Mouse (Mus musculus): ENCODE measurements around the gene Slc35e3. TPM values are rescaled to one million over a fixed set of nuclear protein-coding genes. Genes with fewer than 3 reads are reported as not detected.
A peak's percentile ranks its signal among the peaks of the same experiment; 100 is the strongest.
"Not testable (repeated sequence)": the region's sequence is repeated elsewhere in the genome, so short reads cannot be mapped to it uniquely, and the experiment has no call there.

Slc35e3 gene
- polyA plus RNA-seq, 1 experiment from 2014 or later = 18.3 TPM

- Histone ChIP-seq H3K9ac (ENCODE audit: low read length) (peak overlapping the region; percentile 73), H3K4me1 (replicated peaks; ENCODE audit: control insufficient read depth, insufficient read depth, low read length) (peaks cover 14% of the 10 kb centered on the region; the same call in 1 of the 2 replicates), H3K27ac (ENCODE audit: low read length) (0 out of 2 replicates have a peak overlapping the region, but pooled peaks have one; percentile 28), H3K4me3 (ENCODE audit: low read length) (peak overlapping the region; percentile 61), H3K36me3 (ENCODE audit: control insufficient read depth, insufficient read depth, low read length) (peaks cover 16% of the 10 kb centered on the region), H3K4me2 (ENCODE audit: low read depth, low read length) (peak overlapping the region; percentile 90)
- H3K9me3 ChIP-seq (ENCODE audit: control insufficient read depth, low read length); H3K27me3 ChIP-seq (ENCODE audit: control insufficient read depth, insufficient read depth, low read depth, low read length): not testable (repeated sequence)
- ATAC-seq (ENCODE audit: low read depth) = peak; percentile 23
- WGBS = 1% methylated on average over 15 of the region's 46 CpGs
Observed at GRCm38 (mm10) chr10:117745570-117746296, 432 bp downstream of the Slc35e3 start.

DNA sequence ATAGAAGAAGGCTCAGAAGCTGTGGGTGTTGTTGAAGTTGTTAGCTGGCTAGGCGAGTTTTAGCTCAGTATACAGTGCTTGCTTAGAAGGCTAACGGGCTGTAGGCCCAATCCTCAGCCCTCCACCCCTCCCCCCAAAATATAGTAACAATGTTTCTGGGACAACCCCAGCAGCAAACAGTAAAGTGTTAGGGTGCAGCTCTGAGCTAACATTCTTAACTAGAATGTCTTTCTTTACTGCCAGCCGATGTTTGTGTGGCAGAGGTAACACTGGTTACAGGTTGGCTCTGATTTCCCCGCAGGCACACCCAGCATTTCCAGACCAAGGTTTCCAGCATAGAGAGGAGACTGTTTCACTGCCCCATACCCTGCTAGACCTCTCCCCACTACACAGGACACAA lies 2.2 kb downstream of the Slc35e3 start:
- Histone ChIP-seq H3K36me3 (ENCODE audit: control insufficient read depth, insufficient read depth, low read length) (peaks cover 11% of the 10 kb centered on the region), H3K9ac (ENCODE audit: low read length) (no peak overlapping the region), H3K4me3 (ENCODE audit: low read length) (no peak overlapping the region), H3K4me2 (ENCODE audit: low read depth, low read length) (peak overlapping the region; percentile 90; the same call in 1 of the 2 replicates), H3K27me3 (ENCODE audit: control insufficient read depth, insufficient read depth, low read depth, low read length) (no peaks in the 10 kb centered on the region), H3K9me3 (ENCODE audit: control insufficient read depth, low read length) (no peaks in the 10 kb centered on the region), H3K4me1 (replicated peaks; ENCODE audit: control insufficient read depth, insufficient read depth, low read length) (peaks cover 14% of the 10 kb centered on the region; the same call in 1 of the 2 replicates), H3K27ac (ENCODE audit: low read length) (no peak overlapping the region)
- WGBS = 61% methylated on average over 4 of the region's 4 CpGs
- ATAC-seq (ENCODE audit: low read depth) = no peak

DNA sequence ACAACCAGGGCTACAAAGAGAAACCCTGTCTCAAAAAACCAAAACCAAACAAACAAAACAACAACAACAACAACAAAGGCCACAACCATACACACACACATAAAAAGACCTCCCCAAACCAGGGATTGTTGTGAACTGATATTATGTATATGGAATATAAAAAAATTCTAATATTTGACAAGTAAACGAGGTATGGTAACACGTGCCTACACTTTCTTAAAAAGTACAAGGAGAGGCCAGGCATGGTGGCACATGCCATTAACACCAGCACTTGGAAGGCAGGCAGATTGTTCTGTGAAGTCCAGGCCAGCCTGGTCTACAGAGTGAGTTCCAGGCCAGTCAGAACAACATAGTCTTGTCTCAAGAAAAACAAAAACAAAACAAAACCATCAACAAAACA lies 3.0 kb downstream of the Slc35e3 start:
- no peak for ATAC-seq (ENCODE audit: low read depth)

DNA sequence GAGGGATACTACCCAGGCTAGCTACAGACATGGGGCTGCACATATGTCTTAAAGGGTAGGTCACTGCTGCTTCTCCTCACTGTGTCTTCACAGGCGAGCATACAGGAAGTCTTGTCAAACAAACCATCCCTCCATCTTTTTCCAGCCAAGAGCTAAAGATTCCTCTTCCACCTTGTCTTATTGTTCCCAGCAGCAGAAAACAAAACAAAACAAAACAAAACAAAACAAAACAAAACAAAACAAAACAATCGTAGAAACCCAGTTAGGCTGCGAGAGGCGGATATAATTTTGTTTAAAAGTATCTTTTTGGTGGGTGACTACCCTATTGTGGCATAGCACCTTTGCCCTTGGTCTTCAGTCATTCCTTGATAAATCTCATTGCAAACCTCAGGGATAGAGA lies 3.5 kb downstream of the Slc35e3 start:
- Histone ChIP-seq H3K36me3 (ENCODE audit: control insufficient read depth, insufficient read depth, low read length) (peaks cover 10% of the 10 kb centered on the region), H3K4me1 (replicated peaks; ENCODE audit: control insufficient read depth, insufficient read depth, low read length) (peaks cover 14% of the 10 kb centered on the region; the same call in 1 of the 2 replicates), H3K9ac (ENCODE audit: low read length) (no peak overlapping the region), H3K4me2 (ENCODE audit: low read depth, low read length) (no peak overlapping the region), H3K27ac (ENCODE audit: low read length) (no peak overlapping the region), H3K4me3 (ENCODE audit: low read length) (no peak overlapping the region), H3K9me3 (ENCODE audit: control insufficient read depth, low read length) (no peaks in the 10 kb centered on the region), H3K27me3 (ENCODE audit: control insufficient read depth, insufficient read depth, low read depth, low read length) (no peaks in the 10 kb centered on the region)
- whole genome bisulfite sequencing = 81% methylated on average over 4 of the region's 4 CpGs
- no peak for ATAC-seq (ENCODE audit: low read depth)

More for the DNA sequence above, 3.0 kb downstream of the Slc35e3 start:
- peaks cover 9% of the 10 kb centered on the region for H3K36me3 ChIP-seq (ENCODE audit: control insufficient read depth, insufficient read depth, low read length)
- no peaks in the 10 kb centered on the region for H3K27me3 ChIP-seq (ENCODE audit: control insufficient read depth, insufficient read depth, low read depth, low read length)
- no peak overlapping the region for H3K9ac ChIP-seq (ENCODE audit: low read length)
- H3K9me3 ChIP-seq (ENCODE audit: control insufficient read depth, low read length) = no peaks in the 10 kb centered on the region
- peaks cover 14% of the 10 kb centered on the region; the same call in 1 of the 2 replicates for H3K4me1 ChIP-seq (replicated peaks; ENCODE audit: control insufficient read depth, insufficient read depth, low read length)
- no peak overlapping the region for H3K4me2 ChIP-seq (ENCODE audit: low read depth, low read length)
- no peak overlapping the region for H3K27ac ChIP-seq (ENCODE audit: low read length)
- 91% methylated on average over 2 of the region's 2 CpGs for WGBS
- no peak overlapping the region for H3K4me3 ChIP-seq (ENCODE audit: low read length)

GRCm38 (mm10) chr10:117741698-117742475 lies 4.3 kb downstream of the Slc35e3 start:
- no peak overlapping the region for H3K27ac ChIP-seq (ENCODE audit: low read length)
- peaks cover 10% of the 10 kb centered on the region for H3K36me3 ChIP-seq (ENCODE audit: control insufficient read depth, insufficient read depth, low read length)
- WGBS = 73% methylated on average over 15 of the region's 15 CpGs
- H3K4me3 ChIP-seq (ENCODE audit: low read length) = no peak overlapping the region
- no peaks in the 10 kb centered on the region for H3K9me3 ChIP-seq (ENCODE audit: control insufficient read depth, low read length)
- no peak for ATAC-seq (ENCODE audit: low read depth)
- peaks cover 12% of the 10 kb centered on the region; the same call in 1 of the 2 replicates for H3K4me1 ChIP-seq (replicated peaks; ENCODE audit: control insufficient read depth, insufficient read depth, low read length)
- H3K27me3 ChIP-seq (ENCODE audit: control insufficient read depth, insufficient read depth, low read depth, low read length) = no peaks in the 10 kb centered on the region
- H3K9ac ChIP-seq (ENCODE audit: low read length) = no peak overlapping the region
- no peak overlapping the region for H3K4me2 ChIP-seq (ENCODE audit: low read depth, low read length)

DNA sequence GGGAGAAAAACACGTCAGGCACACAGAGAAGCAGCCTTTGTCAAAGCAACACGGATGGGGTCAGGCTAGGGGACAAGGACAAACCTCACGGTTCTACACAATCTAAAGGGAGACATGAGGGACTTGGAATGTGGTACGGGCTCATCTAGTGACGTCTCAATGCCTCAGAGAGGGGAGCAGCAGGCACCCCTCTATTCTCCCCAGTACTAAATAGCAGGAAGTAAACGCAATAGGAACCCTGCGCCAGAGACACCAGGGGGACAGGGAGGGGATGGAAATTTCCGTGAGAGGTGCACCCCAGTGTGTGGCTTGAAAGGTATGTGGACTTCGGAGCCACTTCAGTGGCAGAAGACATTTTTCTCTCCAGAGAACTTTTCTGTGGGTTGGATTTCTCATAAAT lies 5.2 kb downstream of the Slc35e3 start:
- ATAC-seq (ENCODE audit: low read depth) = no peak

GRCm38 (mm10) chr10:117740171-117740570 lies 6.0 kb downstream of the Slc35e3 start:
- Histone ChIP-seq H3K4me2 (ENCODE audit: low read depth, low read length) (no peak overlapping the region), H3K4me3 (ENCODE audit: low read length) (no peak overlapping the region), H3K9me3 (ENCODE audit: control insufficient read depth, low read length) (no peaks in the 10 kb centered on the region), H3K27me3 (ENCODE audit: control insufficient read depth, insufficient read depth, low read depth, low read length) (no peaks in the 10 kb centered on the region), H3K4me1 (replicated peaks; ENCODE audit: control insufficient read depth, insufficient read depth, low read length) (peaks cover 9% of the 10 kb centered on the region; the same call in 1 of the 2 replicates), H3K9ac (ENCODE audit: low read length) (no peak overlapping the region), H3K36me3 (ENCODE audit: control insufficient read depth, insufficient read depth, low read length) (peaks cover 12% of the 10 kb centered on the region), H3K27ac (ENCODE audit: low read length) (no peak overlapping the region)
- 93% methylated on average over 10 of the region's 10 CpGs for WGBS
- ATAC-seq (ENCODE audit: low read depth) = no peak

More for the DNA sequence above, 5.2 kb downstream of the Slc35e3 start:
- no peaks in the 10 kb centered on the region for H3K27me3 ChIP-seq (ENCODE audit: control insufficient read depth, insufficient read depth, low read depth, low read length)
- WGBS = 77% methylated on average over 9 of the region's 9 CpGs
- H3K27ac ChIP-seq (ENCODE audit: low read length) = no peak overlapping the region
- H3K4me2 ChIP-seq (ENCODE audit: low read depth, low read length) = no peak overlapping the region
- no peaks in the 10 kb centered on the region for H3K9me3 ChIP-seq (ENCODE audit: control insufficient read depth, low read length)
- no peak overlapping the region for H3K9ac ChIP-seq (ENCODE audit: low read length)
- H3K4me1 ChIP-seq (replicated peaks; ENCODE audit: control insufficient read depth, insufficient read depth, low read length) = peaks cover 12% of the 10 kb centered on the region; the same call in 1 of the 2 replicates
- H3K36me3 ChIP-seq (ENCODE audit: control insufficient read depth, insufficient read depth, low read length) = peaks cover 12% of the 10 kb centered on the region
- no peak overlapping the region for H3K4me3 ChIP-seq (ENCODE audit: low read length)

DNA sequence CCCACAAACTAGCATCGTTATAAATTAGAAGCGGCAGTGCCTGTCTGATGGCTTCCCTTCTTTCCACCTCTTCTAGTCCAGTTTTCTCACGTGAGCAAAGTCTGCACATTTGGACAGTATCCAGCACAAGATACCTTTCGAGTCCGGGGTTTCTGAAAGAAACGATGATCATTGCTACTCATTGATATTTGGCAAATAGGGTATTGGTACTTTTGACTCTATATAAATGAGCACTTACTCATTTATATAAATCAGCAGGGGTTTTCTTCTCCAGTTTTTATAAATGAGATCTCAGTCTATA lies 6.6 kb downstream of the Slc35e3 start:
- Histone ChIP-seq H3K9me3 (ENCODE audit: control insufficient read depth, low read length) (no peaks in the 10 kb centered on the region), H3K4me1 (replicated peaks; ENCODE audit: control insufficient read depth, insufficient read depth, low read length) (peaks cover 8% of the 10 kb centered on the region; the same call in 1 of the 2 replicates), H3K27ac (ENCODE audit: low read length) (no peak overlapping the region), H3K9ac (ENCODE audit: low read length) (no peak overlapping the region), H3K4me3 (ENCODE audit: low read length) (no peak overlapping the region), H3K27me3 (ENCODE audit: control insufficient read depth, insufficient read depth, low read depth, low read length) (no peaks in the 10 kb centered on the region), H3K36me3 (ENCODE audit: control insufficient read depth, insufficient read depth, low read length) (peaks cover 12% of the 10 kb centered on the region), H3K4me2 (ENCODE audit: low read depth, low read length) (no peak overlapping the region)
- WGBS = 90% methylated on average over 6 of the region's 6 CpGs
- ATAC-seq (ENCODE audit: low read depth) = no peak

DNA sequence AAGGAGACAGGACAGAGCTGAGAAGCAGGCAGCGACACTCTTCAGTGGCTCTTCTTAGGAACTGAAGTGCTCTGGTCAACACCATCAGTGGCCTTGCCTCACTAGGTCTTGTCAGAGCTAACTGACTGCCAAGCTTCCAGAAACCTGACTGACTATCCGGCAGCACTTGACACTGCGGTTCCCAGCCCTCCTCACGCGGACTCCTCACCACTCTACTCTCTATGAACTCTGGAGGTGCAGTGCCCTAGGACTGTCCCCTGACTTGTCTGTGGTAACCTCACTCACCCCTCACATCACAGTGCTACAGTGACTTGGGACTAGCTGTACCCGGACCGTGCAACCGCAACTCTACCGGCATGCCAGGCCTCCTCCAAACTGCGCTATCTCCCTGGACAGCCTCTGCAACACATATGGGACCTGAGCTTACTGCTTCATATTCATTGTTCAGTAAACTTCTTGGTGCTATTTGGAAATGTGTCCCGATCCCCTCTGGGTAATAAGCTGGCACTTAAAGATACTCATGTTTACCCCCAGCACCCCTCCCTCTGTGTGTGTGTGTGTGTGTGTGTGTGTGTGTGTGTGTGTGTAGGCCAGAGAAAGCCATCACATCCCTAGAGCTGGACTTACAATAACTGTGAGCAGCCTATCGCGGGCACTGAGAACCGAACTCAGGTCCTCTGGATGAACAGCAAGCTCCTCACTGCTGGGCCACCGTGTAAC lies 7.1 kb downstream of the Slc35e3 start:
- no peak overlapping the region for H3K4me3 ChIP-seq (ENCODE audit: low read length)
- H3K9ac ChIP-seq (ENCODE audit: low read length) = no peak overlapping the region
- H3K36me3 ChIP-seq (ENCODE audit: control insufficient read depth, insufficient read depth, low read length) = peaks cover 12% of the 10 kb centered on the region
- no peak for ATAC-seq (ENCODE audit: low read depth)
- no peak overlapping the region for H3K27ac ChIP-seq (ENCODE audit: low read length)
- H3K4me1 ChIP-seq (replicated peaks; ENCODE audit: control insufficient read depth, insufficient read depth, low read length) = peaks cover 3% of the 10 kb centered on the region; the same call in 1 of the 2 replicates
- WGBS = 95% methylated on average over 15 of the region's 15 CpGs
- H3K27me3 ChIP-seq (ENCODE audit: control insufficient read depth, insufficient read depth, low read depth, low read length) = no peaks in the 10 kb centered on the region
- no peaks in the 10 kb centered on the region for H3K9me3 ChIP-seq (ENCODE audit: control insufficient read depth, low read length)
- H3K4me2 ChIP-seq (ENCODE audit: low read depth, low read length) = no peak overlapping the region

Measured in lung, embryonic 16.5 days (tissue).